Mouse (Mus musculus) embryo, embryonic 11 days (tissue): ENCODE measurements around the gene Dhx35.

Experiments
- DNase-seq: peaks from one replicate; pipeline ENCODE4 v3.0.0-alpha.2; 2015

Dhx35 gene

DNA sequence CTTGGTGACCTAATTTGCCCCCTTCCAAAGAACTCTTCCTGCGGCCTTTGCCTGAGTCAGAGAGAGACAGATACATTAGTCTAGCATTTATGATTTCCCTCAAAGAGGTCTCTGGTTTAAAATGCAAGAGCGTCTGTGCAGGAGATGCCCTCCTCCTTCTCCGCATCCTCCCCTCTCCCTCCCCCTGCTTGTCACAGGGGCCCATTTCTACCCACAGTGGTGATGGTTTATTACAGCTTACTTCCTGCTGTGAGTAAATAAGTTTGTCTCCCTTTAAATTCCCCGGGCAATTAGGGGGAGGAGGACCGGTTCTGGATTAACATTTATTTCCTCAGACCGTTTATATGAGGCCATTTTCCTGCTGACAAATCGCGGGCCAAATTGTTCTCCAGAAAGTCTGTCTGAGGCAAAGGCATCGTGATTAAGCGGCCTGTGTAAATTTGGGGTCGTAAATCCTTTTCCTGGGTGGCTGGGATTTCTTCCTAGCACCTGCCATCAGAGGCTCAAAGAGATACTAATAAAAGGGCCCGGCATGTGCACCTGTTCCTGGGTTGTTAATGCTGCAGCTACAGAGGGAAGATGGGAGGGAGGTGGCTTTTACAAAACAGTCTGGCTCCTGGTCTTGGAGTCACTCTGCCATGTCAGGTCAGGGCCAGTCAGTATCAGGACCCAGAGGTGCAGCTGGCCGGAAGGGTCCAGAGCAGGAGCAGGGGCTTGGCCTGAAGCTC lies 104.0 kb downstream of the Dhx35 start:
- DNase-seq = no peak
